Comparison of ENCODE assay signal across 8 mouse cellular contexts in genomic region chr6:53820486-53820985, GRCm38 (mm10). TPM values are rescaled to one million over a fixed set of nuclear protein-coding genes. Genes with fewer than 3 reads are reported as not detected.
DNase-seq lines count a peak whose midpoint lies in the region; ATAC-seq lines count a peak whose summit lies in the region.

Gene Tril (minus strand): TSS chr6:53820830.

- no peak for ATAC-seq in megakaryocyte, adult 5-6 weeks (ENCODE audit: poor library complexity, severe bottlenecking)
- peak; percentile 73 for ATAC-seq in embryonic facial prominence, embryonic 12.5 days (ENCODE audit: insufficient number of reproducible peaks, insufficient read depth, low FRiP score, low TSS enrichment)
- ATAC-seq in limb, embryonic 12.5 days (ENCODE audit: insufficient number of reproducible peaks, insufficient read depth, low FRiP score, low TSS enrichment, low read depth), result peak; percentile 75
- peak; percentile 56 for ATAC-seq in midbrain, embryonic 15.5 days (replicated peaks)

- peaks cover 11% of the 10 kb centered on the region; the same call in 1 of the 2 replicates for H3K9me3 ChIP-seq in megakaryocyte, embryonic 14.5 days
- no peaks in the 10 kb centered on the region for H3K9me3 ChIP-seq in embryonic facial prominence, embryonic 12.5 days
- H3K9me3 ChIP-seq in limb, embryonic 12.5 days, result no peaks in the 10 kb centered on the region
- H3K9me3 ChIP-seq in midbrain, embryonic 15.5 days, result no peaks in the 10 kb centered on the region

- H3K27me3 ChIP-seq in megakaryocyte, embryonic 14.5 days (replicated peaks), result peaks cover 90% of the 10 kb centered on the region
- peaks cover 8% of the 10 kb centered on the region; the same call in 1 of the 2 replicates for H3K27me3 ChIP-seq in embryonic facial prominence, embryonic 12.5 days
- H3K27me3 ChIP-seq in limb, embryonic 12.5 days, result peaks cover 14% of the 10 kb centered on the region
- peaks cover 49% of the 10 kb centered on the region for H3K27me3 ChIP-seq in midbrain, embryonic 15.5 days (replicated peaks)

- peak; percentile 90 for DNase-seq in heart, adult 18-20 months
- peak; percentile 69 for DNase-seq in kidney, adult 18-20 months
- peak; percentile 72 to 76 for DNase-seq in urinary bladder, adult 18-20 months (ENCODE audit: low spot score in 2 of 2)

- peaks cover 37% of the 10 kb centered on the region for H3K4me1 ChIP-seq in megakaryocyte, embryonic 14.5 days
- peaks cover 39% of the 10 kb centered on the region for H3K4me1 ChIP-seq in embryonic facial prominence, embryonic 12.5 days
- peaks cover 50% of the 10 kb centered on the region for H3K4me1 ChIP-seq in limb, embryonic 12.5 days (replicated peaks)
- H3K4me1 ChIP-seq in midbrain, embryonic 15.5 days, result peaks cover 42% of the 10 kb centered on the region

- peak within 1 kb of the TSS; percentile 93 for H3K27ac ChIP-seq in embryonic facial prominence, embryonic 12.5 days
- H3K27ac ChIP-seq in limb, embryonic 12.5 days, result peak within 1 kb of the TSS; percentile 99
- peak within 1 kb of the TSS; percentile 72 for H3K27ac ChIP-seq in midbrain, embryonic 15.5 days

- H3K9ac ChIP-seq in embryonic facial prominence, embryonic 12.5 days, result peak within 1 kb of the TSS; percentile 80
- H3K9ac ChIP-seq in limb, embryonic 12.5 days (replicated peaks), result peak within 1 kb of the TSS; percentile 89
- peak within 1 kb of the TSS; percentile 47 for H3K9ac ChIP-seq in midbrain, embryonic 15.5 days

- under 1% methylated on average over 43 of the region's 43 CpGs for WGBS in embryonic facial prominence, embryonic 12.5 days
- under 1% methylated on average over 43 of the region's 43 CpGs for WGBS in limb, embryonic 12.5 days
- under 1% methylated on average over 43 of the region's 43 CpGs for WGBS in midbrain, embryonic 15.5 days

- H3K4me2 ChIP-seq in embryonic facial prominence, embryonic 12.5 days (replicated peaks), result peak within 1 kb of the TSS; percentile 93
- peak within 1 kb of the TSS; percentile 95 for H3K4me2 ChIP-seq in limb, embryonic 12.5 days
- peak within 1 kb of the TSS; percentile 97 for H3K4me2 ChIP-seq in midbrain, embryonic 15.5 days

- peak within 1 kb of the TSS; percentile 42 for H3K4me3 ChIP-seq in megakaryocyte, embryonic 14.5 days (replicated peaks)
- H3K4me3 ChIP-seq in embryonic facial prominence, embryonic 12.5 days, result peak within 1 kb of the TSS; percentile 56
- H3K4me3 ChIP-seq in limb, embryonic 12.5 days (replicated peaks), result peak within 1 kb of the TSS; percentile 67
- H3K4me3 ChIP-seq in midbrain, embryonic 15.5 days, result peak within 1 kb of the TSS; percentile 50

- no peaks in the 10 kb centered on the region for H3K36me3 ChIP-seq in megakaryocyte, embryonic 14.5 days (replicated peaks; ENCODE audit: low read length)
- H3K36me3 ChIP-seq in embryonic facial prominence, embryonic 12.5 days, result no peaks in the 10 kb centered on the region
- peaks cover 18% of the 10 kb centered on the region; the same call in 1 of the 2 replicates for H3K36me3 ChIP-seq in limb, embryonic 12.5 days
- no peaks in the 10 kb centered on the region for H3K36me3 ChIP-seq in midbrain, embryonic 15.5 days (replicated peaks)

RNA-seq across cellular contexts. Expression of gene Tril, which starts in this region (rescaled TPM):
- not detected in 2 replicates for polyA plus RNA-seq in megakaryocyte, embryonic 14.5 days (2012; ENCODE audit: insufficient read depth, low replicate concordance)
- not detected in 2 replicates for total RNA-seq in megakaryocyte, adult 5-6 weeks (2015)
- total RNA-seq in megakaryocyte, adult 5-6 weeks (2017), result not detected in 2 replicates
- polyA plus RNA-seq in embryonic facial prominence, embryonic 12.5 days (2016; fragmentation: Nextera tagmentation; extraction: Ambion mirVana), result 67.1 and 77.0 TPM in 2 replicates
- 1 to 10 TPM; 2.8 to 3.2 TPM for total RNA-seq in heart, adult 18-20 months (2021)
- polyA plus RNA-seq in limb, embryonic 12.5 days (2016; fragmentation: Nextera tagmentation; extraction: Ambion mirVana), result 106 and 110 TPM in 2 replicates
- 13.1 and 13.9 TPM in 2 replicates for polyA plus RNA-seq in midbrain, embryonic 15.5 days (2015; fragmentation: Nextera tagmentation; extraction: Ambion mirVana)

Comparison
In these comparisons a context has a peak if more than half of its experiments do, and no peak if none do; other contexts are left out.
1. RNA of gene Tril (polyA plus RNA-seq): 106 to 110 TPM in limb, embryonic 12.5 days, 67.1 to 77.0 TPM in embryonic facial prominence, embryonic 12.5 days and 13.1 to 13.9 TPM in midbrain, embryonic 15.5 days; not detected in megakaryocyte, embryonic 14.5 days; every median in the first group is over 10 times any median in the second.
2. Peak in every context shown above with its lines, with median percentiles within 50 percentile points of each other: H3K4me3 ChIP-seq, H3K27ac ChIP-seq, H3K4me2 ChIP-seq, H3K9ac ChIP-seq and DNase-seq.